Mouse (Mus musculus): ENCODE measurements around the gene Cebpg. TPM values are rescaled to one million over a fixed set of nuclear protein-coding genes. Genes with fewer than 3 reads are reported as not detected.

Cebpg gene
- polyA plus RNA-seq, 1 experiment = 12.8 TPM

GRCm38 (mm10) chr7:35076645-35077044 is 20.3 kb upstream of the Cebpg start:
- TF ChIP-seq GATA1 (IDR thresholded peaks at IDR 0.05; ENCODE audit: borderline replicate concordance, low read length) = no peak
- TF ChIP-seq FLI1 (IDR thresholded peaks at IDR 0.05; ENCODE audit: low read length) = no peak

GRCm38 (mm10) chr7:35066640-35067212 is 10.4 kb upstream of the Cebpg start:
- H3K9me3 ChIP-seq = peaks cover 17% of the 10 kb centered on the region

More at GRCm38 (mm10) chr7:35076645-35077044, 20.3 kb upstream of the Cebpg start:
- H3K36me3 ChIP-seq (replicated peaks; ENCODE audit: low read length) = no peaks in the 10 kb centered on the region
- H3K4me1 ChIP-seq = peaks cover 21% of the 10 kb centered on the region
- H3K9me3 ChIP-seq = no peaks in the 10 kb centered on the region
- H3K27me3 ChIP-seq (replicated peaks) = no peaks in the 10 kb centered on the region
- H3K4me3 ChIP-seq (replicated peaks) = no peak overlapping the region

GRCm38 (mm10) chr7:35065958-35066357 is 9.6 kb upstream of the Cebpg start:
- no peak overlapping the region for H3K4me3 ChIP-seq (replicated peaks)
- H3K27me3 ChIP-seq (replicated peaks) = peaks cover 2% of the 10 kb centered on the region
- peaks cover 33% of the 10 kb centered on the region for H3K4me1 ChIP-seq
- H3K9me3 ChIP-seq = peaks cover 17% of the 10 kb centered on the region
- H3K36me3 ChIP-seq (replicated peaks; ENCODE audit: low read length) = no peaks in the 10 kb centered on the region
- TF ChIP-seq FLI1 (IDR thresholded peaks at IDR 0.05; ENCODE audit: low read length) (no peak), GATA1 (IDR thresholded peaks at IDR 0.05; ENCODE audit: borderline replicate concordance, low read length) (no peak)

More at GRCm38 (mm10) chr7:35066640-35067212, 10.4 kb upstream of the Cebpg start:
- Histone ChIP-seq H3K36me3 (replicated peaks; ENCODE audit: low read length) (no peaks in the 10 kb centered on the region), H3K4me3 (replicated peaks) (no peak overlapping the region), H3K27me3 (replicated peaks) (peaks cover 2% of the 10 kb centered on the region), H3K4me1 (peaks cover 34% of the 10 kb centered on the region)
- no peak for TF ChIP-seq FLI1 (IDR thresholded peaks at IDR 0.05; ENCODE audit: low read length)
- TF ChIP-seq GATA1 (IDR thresholded peaks at IDR 0.05; ENCODE audit: borderline replicate concordance, low read length) = no peak

- TF ChIP-seq GATA1 (IDR thresholded peaks at IDR 0.05; ENCODE audit: borderline replicate concordance, low read length) (no peak), FLI1 (IDR thresholded peaks at IDR 0.05; ENCODE audit: low read length) (no peak)
- peaks cover 24% of the 10 kb centered on the region for H3K4me1 ChIP-seq
These were observed 8.2 kb upstream of the Cebpg start for GRCm38 (mm10) chr7:35064286-35065258.

GRCm38 (mm10) chr7:35059467-35059866 is 3.1 kb upstream of the Cebpg start:
- peaks cover 29% of the 10 kb centered on the region for H3K4me1 ChIP-seq
- H3K36me3 ChIP-seq (replicated peaks; ENCODE audit: low read length) = no peaks in the 10 kb centered on the region
- H3K9me3 ChIP-seq = peaks cover 14% of the 10 kb centered on the region
- H3K4me3 ChIP-seq (replicated peaks) = no peak overlapping the region
- H3K27me3 ChIP-seq (replicated peaks) = peaks cover 2% of the 10 kb centered on the region
- TF ChIP-seq FLI1 (IDR thresholded peaks at IDR 0.05; ENCODE audit: low read length) = no peak
- TF ChIP-seq GATA1 (IDR thresholded peaks at IDR 0.05; ENCODE audit: borderline replicate concordance, low read length) = no peak

More at GRCm38 (mm10) chr7:35064286-35065258, 8.2 kb upstream of the Cebpg start:
- no peaks in the 10 kb centered on the region for H3K36me3 ChIP-seq (replicated peaks; ENCODE audit: low read length)
- peaks cover 27% of the 10 kb centered on the region for H3K9me3 ChIP-seq
- H3K27me3 ChIP-seq (replicated peaks) = peaks cover 2% of the 10 kb centered on the region
- H3K4me3 ChIP-seq (replicated peaks) = no peak overlapping the region

- Histone ChIP-seq H3K4me1 (peaks cover 32% of the 10 kb centered on the region), H3K27me3 (replicated peaks) (peaks cover 2% of the 10 kb centered on the region), H3K9me3 (peaks cover 13% of the 10 kb centered on the region), H3K4me3 (replicated peaks) (no peak overlapping the region), H3K36me3 (replicated peaks; ENCODE audit: low read length) (peaks cover 5% of the 10 kb centered on the region)
- TF ChIP-seq GATA1 (IDR thresholded peaks at IDR 0.05; ENCODE audit: borderline replicate concordance, low read length) (no peak), FLI1 (IDR thresholded peaks at IDR 0.05; ENCODE audit: low read length) (no peak)
These were observed 2.0 kb upstream of the Cebpg start for GRCm38 (mm10) chr7:35058329-35058728.

GRCm38 (mm10) chr7:35057569-35057968 is 1.2 kb upstream of the Cebpg start:
- Histone ChIP-seq H3K36me3 (replicated peaks; ENCODE audit: low read length) (peaks cover 12% of the 10 kb centered on the region), H3K4me1 (peaks cover 39% of the 10 kb centered on the region), H3K27me3 (replicated peaks) (peaks cover 2% of the 10 kb centered on the region), H3K9me3 (peaks cover 13% of the 10 kb centered on the region), H3K4me3 (replicated peaks) (no peak overlapping the region)
- TF ChIP-seq FLI1 (IDR thresholded peaks at IDR 0.05; ENCODE audit: low read length) (no peak), GATA1 (IDR thresholded peaks at IDR 0.05; ENCODE audit: borderline replicate concordance, low read length) (no peak)

GRCm38 (mm10) chr7:35056999-35057398 is 626 bp upstream of the Cebpg start:
- Histone ChIP-seq H3K4me3 (replicated peaks) (peak overlapping the region; percentile 94), H3K9me3 (peaks cover 13% of the 10 kb centered on the region), H3K4me1 (peaks cover 41% of the 10 kb centered on the region), H3K27me3 (replicated peaks) (no peaks in the 10 kb centered on the region), H3K36me3 (replicated peaks; ENCODE audit: low read length) (peaks cover 14% of the 10 kb centered on the region)
- TF ChIP-seq FLI1 (IDR thresholded peaks at IDR 0.05; ENCODE audit: low read length) (no peak), GATA1 (IDR thresholded peaks at IDR 0.05; ENCODE audit: borderline replicate concordance, low read length) (no peak)

- Histone ChIP-seq H3K36me3 (replicated peaks; ENCODE audit: low read length) (peaks cover 22% of the 10 kb centered on the region), H3K4me1 (peaks cover 52% of the 10 kb centered on the region), H3K4me3 (replicated peaks) (peak overlapping the region; percentile 94), H3K27me3 (replicated peaks) (no peaks in the 10 kb centered on the region), H3K9me3 (peaks cover 13% of the 10 kb centered on the region)
- no peak for TF ChIP-seq FLI1 (IDR thresholded peaks at IDR 0.05; ENCODE audit: low read length)
- no peak for TF ChIP-seq GATA1 (IDR thresholded peaks at IDR 0.05; ENCODE audit: borderline replicate concordance, low read length)
These were observed 546 bp downstream of the Cebpg start for GRCm38 (mm10) chr7:35055619-35056435.
